Mouse (Mus musculus) forebrain, postnatal 0 days (tissue): ENCODE measurements around the gene Rfx8. TPM values are rescaled to one million over a fixed set of nuclear protein-coding genes. Genes with fewer than 3 reads are reported as not detected.

Experiments
- ATAC-seq: fragments of 200-750 bp; cut with Nextera tagmentation; 2 replicates; pipeline ENCODE4 v1.8.0; 2017; ENCODE audit warnings: mild to moderate bottlenecking, moderate library complexity
- DNase-seq: peaks from one replicate; pipeline ENCODE4 v3.0.0-alpha.2; 2015
- H3K27ac ChIP-seq: fragments of 300-500 bp; sonication (generic); 2 replicates; pipeline ENCODE4 v1.5.1; 2014; ENCODE audit warnings: low read depth, mild to moderate bottlenecking, antibody characterized with exemption, low read length, moderate library complexity, mixed read lengths
- H3K27me3 ChIP-seq: fragments of 300-500 bp; sonication (generic); 2 replicates; pipeline ENCODE4 v1.6.1; 2014; ENCODE audit warnings: mild to moderate bottlenecking, low read length, mixed read lengths; ENCODE audit not compliant: insufficient read depth
- H3K36me3 ChIP-seq: fragments of 300-500 bp; sonication (generic); 2 replicates; pipeline ENCODE4 v1.6.1; 2014; ENCODE audit warnings: mild to moderate bottlenecking, moderate library complexity; ENCODE audit not compliant: insufficient read depth
- H3K4me1 ChIP-seq: fragments of 300-500 bp; sonication (generic); 2 replicates; pipeline ENCODE4 v1.6.1; 2014; ENCODE audit warnings: antibody characterized with exemption; ENCODE audit not compliant: insufficient read depth
- H3K4me2 ChIP-seq: fragments of 300-500 bp; sonication (generic); 2 replicates; pipeline ENCODE4 v1.6.1; 2014; ENCODE audit warnings: low read depth, mild to moderate bottlenecking, moderate library complexity
- H3K4me3 ChIP-seq: fragments of 300-500 bp; sonication (generic); 2 replicates; pipeline ENCODE4 v1.5.1; 2014; ENCODE audit warnings: low read depth, low read length, mixed read lengths
- H3K9ac ChIP-seq: fragments of 300-500 bp; sonication (generic); 2 replicates; pipeline ENCODE4 v1.6.1; 2014; ENCODE audit warnings: mild to moderate bottlenecking
- H3K9me3 ChIP-seq: fragments of 300-500 bp; sonication (generic); 2 replicates; pipeline ENCODE4 v1.6.1; 2016; ENCODE audit warnings: low read length
- CTCF ChIP-seq: sonication (generic); IDR thresholded peaks from 2 replicates; pipeline ENCODE4 v1.5.1; 2016; ENCODE audit warnings: antibody characterized with exemption, control low read depth, low read depth
- WGBS: fragments of 180-500 bp; shearing (Covaris S2); extraction: QIAGEN DNeasy Blood & Tissue Kit; methylation state at CpG from one replicate; pipeline ENCODE4 v1.1.7; 2014; 5-methylcytosine and 5-hydroxymethylcytosine counted together
- polyA plus RNA-seq: library from polyadenylated mRNA; unstranded; fragments of >200 nt; fragmentation: Nextera tagmentation; extraction: Ambion mirVana; gene quantifications from 2 replicates; pipeline ENCODE4 v1.2.1, GENCODE M21; 2015
- total RNA-seq: library from RNA; depleted of rRNA; stranded (reverse); fragments of >200 nt; gene quantifications from 2 replicates; pipeline ENCODE4 v1.2.3, GENCODE M21; 2014

Gene Rfx8
- total and polyA plus RNA-seq, 2 experiments from 2014 or later, result 0.22 to 0.52 TPM

DNA sequence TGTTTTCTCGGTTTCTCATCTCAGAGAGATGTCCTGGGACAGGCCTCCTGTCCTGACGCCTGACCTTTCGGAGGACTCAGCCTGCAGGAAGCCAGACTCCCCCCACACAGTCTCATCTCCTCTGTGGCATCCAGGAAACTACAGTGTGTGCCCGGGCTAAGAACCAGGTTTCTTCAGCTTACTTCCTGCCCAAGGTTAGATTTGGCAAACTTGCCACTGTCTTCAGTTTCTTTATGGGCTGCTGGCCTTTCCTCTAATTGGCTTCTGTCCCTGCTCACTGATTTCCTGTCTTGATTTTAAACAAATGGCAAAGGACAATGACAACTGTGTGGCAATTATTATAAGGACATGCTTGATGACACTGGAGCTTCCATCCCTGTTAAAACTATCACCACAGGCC lies 10.2 kb downstream of the Rfx8 start:
- no peak for TF ChIP-seq CTCF
- Histone ChIP-seq H3K36me3 (no peaks in the 10 kb centered on the region), H3K27me3 (no peaks in the 10 kb centered on the region), H3K27ac (no peak overlapping the region), H3K4me3 (no peak overlapping the region), H3K9ac (no peak overlapping the region), H3K4me1 (no peaks in the 10 kb centered on the region), H3K4me2 (no peak overlapping the region), H3K9me3 (no peaks in the 10 kb centered on the region)
- ATAC-seq, result no peak
- 72% methylated on average over 4 of the region's 4 CpGs for WGBS
- DNase-seq, result no peak

DNA sequence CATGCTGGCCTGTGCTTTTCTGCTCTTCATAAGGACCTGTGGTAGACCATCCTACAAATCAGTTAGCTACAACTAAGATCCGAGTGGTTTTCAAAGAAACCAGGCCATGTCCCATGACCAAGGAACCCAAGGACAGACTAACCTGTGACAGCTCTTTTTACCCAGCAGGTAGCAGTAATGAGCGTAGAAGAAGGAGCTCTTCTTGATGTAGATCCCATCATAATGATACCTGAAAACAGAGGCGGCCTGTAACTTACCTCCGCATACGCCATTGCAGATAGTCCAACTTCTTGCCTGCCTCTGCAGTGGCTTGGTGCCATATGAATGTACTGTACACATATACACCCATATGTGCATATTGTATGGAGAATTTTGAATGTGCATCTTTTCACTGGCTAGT lies 10.8 kb downstream of the Rfx8 start:
- Histone ChIP-seq H3K27me3 (no peaks in the 10 kb centered on the region), H3K9me3 (no peaks in the 10 kb centered on the region), H3K4me2 (no peak overlapping the region), H3K4me3 (no peak overlapping the region), H3K9ac (no peak overlapping the region), H3K4me1 (no peaks in the 10 kb centered on the region), H3K36me3 (no peaks in the 10 kb centered on the region), H3K27ac (no peak overlapping the region)
- no peak for ATAC-seq
- no peak for DNase-seq
- peak; percentile 17 for TF ChIP-seq CTCF
- WGBS, result 94% methylated on average over 5 of the region's 5 CpGs

DNA sequence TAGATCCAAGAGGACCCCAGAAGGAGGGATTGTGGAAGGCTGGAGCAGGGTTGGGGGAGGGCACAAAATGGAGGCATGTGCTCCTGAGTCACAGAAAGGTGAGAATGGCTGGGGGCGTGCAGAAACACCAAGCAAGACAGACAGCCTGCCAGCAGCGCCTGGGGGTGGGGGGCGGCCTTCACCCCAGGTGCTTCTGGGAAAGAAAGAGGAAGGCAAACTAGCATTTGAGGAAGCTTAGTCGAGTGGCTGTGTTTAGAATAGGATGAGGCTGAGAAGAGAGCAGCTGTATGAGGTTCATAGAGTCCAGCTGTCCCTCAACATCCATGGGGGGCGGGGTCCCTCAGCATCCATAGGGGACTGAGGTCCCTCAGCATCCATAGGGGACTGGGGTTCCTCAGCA lies 12.0 kb downstream of the Rfx8 start:
- ATAC-seq, result no peak
- TF ChIP-seq CTCF, result no peak
- no peaks in the 10 kb centered on the region for H3K9me3 ChIP-seq
- H3K27ac ChIP-seq, result no peak overlapping the region
- DNase-seq, result no peak
- H3K36me3 ChIP-seq, result no peaks in the 10 kb centered on the region
- WGBS, result 80% methylated on average over 5 of the region's 5 CpGs
- H3K9ac ChIP-seq, result no peak overlapping the region
- H3K4me3 ChIP-seq, result no peak overlapping the region
- no peaks in the 10 kb centered on the region for H3K4me1 ChIP-seq
- no peaks in the 10 kb centered on the region for H3K27me3 ChIP-seq
- no peak overlapping the region for H3K4me2 ChIP-seq

DNA sequence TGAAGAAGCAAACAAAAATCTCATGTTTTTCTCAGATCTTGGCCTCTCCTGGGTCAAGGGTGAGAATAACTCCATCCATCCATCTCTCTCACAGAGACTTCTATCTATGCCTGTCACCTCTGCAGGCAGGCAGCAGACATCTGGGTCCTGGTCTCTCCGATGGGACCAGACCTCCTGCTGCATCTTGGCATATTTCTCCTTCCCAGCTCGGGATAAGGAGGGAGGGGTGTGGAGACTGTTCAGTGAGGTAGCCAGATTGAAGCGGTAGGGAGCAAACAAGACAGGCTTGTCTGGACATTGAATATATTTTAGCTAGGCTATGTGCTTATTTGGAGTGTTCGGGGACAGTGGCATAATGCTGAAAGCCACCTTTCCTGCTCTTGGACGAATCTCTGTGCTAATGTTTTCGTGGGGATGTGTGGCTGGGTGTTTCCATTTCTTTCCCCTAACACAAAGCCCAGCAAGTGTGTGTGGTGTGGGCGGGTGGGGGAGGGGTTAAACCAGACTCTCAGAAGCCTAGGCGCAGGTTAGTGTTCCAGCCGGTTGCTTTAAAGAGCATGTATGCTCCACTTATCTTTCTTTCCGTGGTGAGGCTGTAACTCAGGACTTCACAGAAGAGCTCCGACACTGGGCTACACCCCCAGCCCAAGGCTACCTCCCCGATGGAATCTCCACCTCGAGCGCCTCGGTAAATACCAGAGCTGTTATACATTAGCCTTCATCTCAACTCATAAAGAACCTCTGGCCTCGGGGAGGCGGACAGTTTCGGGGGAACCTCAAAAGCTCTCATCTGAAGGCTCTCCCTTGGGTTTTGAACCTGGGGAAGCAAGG lies 18.4 kb downstream of the Rfx8 start:
- WGBS, result 29% methylated on average over 18 of the region's 18 CpGs
- ATAC-seq (no peak), DNase-seq (no peak)
- H3K27me3 ChIP-seq, result no peaks in the 10 kb centered on the region
- H3K36me3 ChIP-seq, result no peaks in the 10 kb centered on the region
- no peak for TF ChIP-seq CTCF
- no peak overlapping the region for H3K27ac ChIP-seq
- no peaks in the 10 kb centered on the region for H3K9me3 ChIP-seq
- H3K4me2 ChIP-seq, result no peak overlapping the region
- peaks cover 3% of the 10 kb centered on the region; the same call in 1 of the 2 replicates for H3K4me1 ChIP-seq
- H3K4me3 ChIP-seq, result no peak overlapping the region
- no peak overlapping the region for H3K9ac ChIP-seq

DNA sequence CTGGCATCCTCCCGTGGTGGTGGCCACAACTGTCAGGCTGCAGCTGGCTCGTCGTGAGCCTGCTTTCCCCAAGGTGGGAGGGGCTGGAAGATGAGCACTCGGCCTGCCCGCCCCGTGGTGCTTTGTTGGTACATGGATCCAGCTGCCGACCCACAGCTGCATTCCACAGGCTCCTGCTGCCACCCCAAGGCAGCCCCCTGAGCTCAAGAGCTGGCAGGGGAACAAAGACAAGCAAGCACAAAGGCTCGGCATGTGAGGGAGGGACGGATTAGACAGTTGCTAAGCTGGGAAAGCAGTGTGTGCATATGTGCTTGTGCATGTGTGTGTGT lies 19.6 kb downstream of the Rfx8 start:
- H3K36me3 ChIP-seq, result no peaks in the 10 kb centered on the region
- H3K27ac ChIP-seq, result no peak overlapping the region
- H3K4me1 ChIP-seq, result peaks cover 3% of the 10 kb centered on the region; the same call in 1 of the 2 replicates
- TF ChIP-seq CTCF, result peak; percentile 31; the same call in 1 of the 2 replicates
- H3K9me3 ChIP-seq, result no peaks in the 10 kb centered on the region
- WGBS, result 3% methylated on average over 9 of the region's 9 CpGs
- H3K27me3 ChIP-seq, result no peaks in the 10 kb centered on the region
- DNase-seq, result peak; percentile 75
- H3K4me3 ChIP-seq, result no peak overlapping the region
- peak; percentile 93 for ATAC-seq
- 0 out of 2 replicates have a peak overlapping the region, but pooled peaks have one; percentile 3 for H3K9ac ChIP-seq
- H3K4me2 ChIP-seq, result 0 out of 2 replicates have a peak overlapping the region, but pooled peaks have one; percentile 15

DNA sequence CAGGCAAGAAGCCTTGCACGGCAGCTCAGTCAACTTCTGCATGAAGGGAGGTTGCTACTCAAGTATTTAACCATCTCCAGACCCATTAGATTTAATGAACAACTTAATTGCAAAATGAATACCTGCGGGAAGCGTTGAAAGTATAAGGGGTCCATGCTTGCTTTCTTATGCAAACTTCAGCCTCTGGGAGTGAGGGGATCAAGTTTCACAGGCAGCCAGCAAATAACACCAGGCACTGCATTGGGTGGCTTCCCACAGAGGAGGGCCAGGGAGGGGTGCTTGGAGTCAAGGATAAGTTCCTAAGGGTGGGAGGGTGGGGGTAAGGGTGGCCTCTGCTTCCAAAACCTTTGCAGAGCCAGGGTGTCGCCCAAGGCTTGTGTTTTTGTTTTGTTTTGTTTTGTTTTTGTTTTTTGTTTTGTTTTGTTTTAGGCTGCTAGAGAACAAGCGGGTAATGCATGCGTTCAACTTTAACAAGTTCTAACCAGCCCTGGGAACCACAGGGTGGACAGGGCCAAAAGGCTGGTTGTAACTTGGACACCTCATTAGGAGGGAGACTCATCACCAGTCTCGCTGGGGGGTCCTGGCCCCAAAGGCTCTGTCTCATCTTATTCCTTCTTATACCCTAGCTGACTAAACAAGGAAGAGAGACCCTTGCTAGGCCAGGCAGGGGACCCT lies 20.1 kb downstream of the Rfx8 start:
- no peak for ATAC-seq
- no peak overlapping the region for H3K27ac ChIP-seq
- H3K36me3 ChIP-seq, result no peaks in the 10 kb centered on the region
- no peak for DNase-seq
- H3K4me2 ChIP-seq, result 0 out of 2 replicates have a peak overlapping the region, but pooled peaks have one; percentile 15
- H3K4me1 ChIP-seq, result peaks cover 3% of the 10 kb centered on the region; the same call in 1 of the 2 replicates
- WGBS, result 15% methylated on average over 7 of the region's 7 CpGs
- no peaks in the 10 kb centered on the region for H3K27me3 ChIP-seq
- no peak overlapping the region for H3K9ac ChIP-seq
- H3K9me3 ChIP-seq, result no peaks in the 10 kb centered on the region
- H3K4me3 ChIP-seq, result no peak overlapping the region
- TF ChIP-seq CTCF, result no peak

DNA sequence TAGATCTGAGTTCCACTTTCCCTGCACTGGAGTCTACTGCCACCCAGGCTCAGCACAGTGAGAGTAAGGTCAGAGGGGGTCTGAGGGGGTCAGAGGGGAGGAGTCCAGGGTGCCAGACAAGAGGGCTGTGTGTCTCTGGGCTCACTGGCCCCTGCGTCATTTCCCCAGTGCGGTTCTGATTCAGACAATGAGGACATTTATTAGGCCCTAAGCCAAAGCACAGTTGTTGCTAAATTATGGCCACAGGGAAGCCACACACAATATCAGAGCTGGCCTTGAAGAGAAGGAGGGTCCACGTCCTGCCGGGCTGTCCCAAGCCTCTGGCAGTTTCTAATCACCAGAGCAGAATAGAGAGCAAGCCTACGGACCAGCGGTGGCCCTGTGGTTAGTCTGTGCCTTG lies 22.3 kb downstream of the Rfx8 start:
- no peak for ATAC-seq

More for the DNA sequence above, 22.3 kb downstream of the Rfx8 start:
- DNase-seq, result no peak
- WGBS, result 21% methylated on average over 6 of the region's 6 CpGs
- Histone ChIP-seq H3K27me3 (no peaks in the 10 kb centered on the region), H3K27ac (no peak overlapping the region), H3K4me3 (no peak overlapping the region), H3K4me1 (peaks cover 3% of the 10 kb centered on the region; the same call in 1 of the 2 replicates), H3K9me3 (no peaks in the 10 kb centered on the region), H3K9ac (no peak overlapping the region), H3K36me3 (no peaks in the 10 kb centered on the region), H3K4me2 (no peak overlapping the region)
- TF ChIP-seq CTCF, result no peak
